Mouse (Mus musculus): ENCODE measurements around the gene Orm3.

GRCm38 (mm10) chr4:63398854-63399609 lies 43.1 kb downstream of the Orm3 start:
- TF ChIP-seq POLR2A (IDR thresholded peaks at IDR 0.05; ENCODE audit: borderline replicate concordance, extremely low read depth, insufficient read depth, insufficient read length, poor library complexity, severe bottlenecking), result no peak
- no peak for TF ChIP-seq CTCF (IDR thresholded peaks at IDR 0.05; ENCODE audit: borderline replicate concordance, extremely low read depth, insufficient read depth, insufficient read length)

All from brain, embryonic 14.5 days (tissue).